8 mouse cellular contexts compared by ENCODE assay signal in the genomic region with DNA sequence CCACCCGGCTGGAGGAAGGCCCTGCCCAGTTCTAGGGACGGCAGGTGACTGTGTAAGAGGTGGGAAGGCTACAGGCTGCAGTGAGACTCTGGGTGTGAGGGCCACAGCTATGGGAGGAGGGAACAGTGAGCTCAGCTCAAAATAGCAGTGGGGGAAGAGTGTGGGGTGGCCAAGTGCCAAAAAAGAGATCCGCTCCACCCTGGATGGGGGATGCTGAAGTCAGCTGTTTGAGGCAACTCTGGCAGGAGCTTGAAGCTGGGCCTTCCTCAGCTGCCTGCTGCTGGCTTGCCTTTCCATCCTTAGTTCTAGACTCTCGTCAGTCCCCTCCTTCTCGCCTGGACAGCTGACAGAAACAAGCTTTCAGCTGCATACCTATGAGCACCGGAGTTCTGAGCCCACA. TPM values are rescaled to one million over a fixed set of nuclear protein-coding genes. Genes with fewer than 3 reads are reported as not detected.
DNase-seq lines count a peak whose midpoint lies in the region; ATAC-seq and TF ChIP-seq lines count a peak whose summit lies in the region.

No protein-coding gene starts in this region.

- H3K9ac ChIP-seq in heart, adult 2 months (ENCODE audit: low read depth, low read length) = no peak overlapping the region
- no peak overlapping the region for H3K9ac ChIP-seq in neural tube, embryonic 15.5 days (replicated peaks)

- no peaks in the 10 kb centered on the region for H3K9me3 ChIP-seq in neural tube, embryonic 15.5 days (replicated peaks)

- H3K4me3 ChIP-seq in heart, adult 2 months = no peak overlapping the region
- H3K4me3 ChIP-seq in neural tube, embryonic 15.5 days (replicated peaks) = no peak overlapping the region

- TF ChIP-seq POLR2A in heart, adult 2 months (IDR thresholded peaks at IDR 0.05; ENCODE audit: insufficient read depth, low read depth, low read length) = no peak; the same call in 1 of the 2 replicates

- 1% methylated on average over 6 of the region's 6 CpGs for WGBS in heart, adult 2 months
- WGBS in neural tube, embryonic 15.5 days = 63% methylated on average over 6 of the region's 6 CpGs

- DNase-seq in adrenal gland, postnatal 36 days = peak; percentile 47 to 60
- no peak for DNase-seq in adrenal gland, postnatal 25 days
- DNase-seq in cerebellum, postnatal 4 days (ENCODE audit: low spot score in 2 of 2) = peak; percentile 36 to 39
- DNase-seq in heart, adult 2 months = peak; percentile 78 to 88
- DNase-seq in kidney, adult 8-10 months = peak; percentile 42 to 45
- DNase-seq in left cerebral cortex, postnatal 36 days (ENCODE audit: low spot score in 2 of 2) = peak; percentile 65 to 73

- H3K36me3 ChIP-seq in heart, adult 2 months (ENCODE audit: control insufficient read depth, insufficient read depth, low read length) = peaks cover 6% of the 10 kb centered on the region; the same call in 1 of the 2 replicates
- H3K36me3 ChIP-seq in neural tube, embryonic 15.5 days = no peaks in the 10 kb centered on the region

- TF ChIP-seq CTCF in heart, adult 2 months (IDR thresholded peaks at IDR 0.05) = no peak

- H3K27ac ChIP-seq in heart, adult 2 months = peak overlapping the region; percentile 71
- H3K27ac ChIP-seq in neural tube, embryonic 15.5 days (replicated peaks) = peak overlapping the region; percentile 45

- peaks cover 49% of the 10 kb centered on the region for H3K4me1 ChIP-seq in heart, adult 2 months (ENCODE audit: control insufficient read depth, insufficient read depth, low read length)
- peaks cover 61% of the 10 kb centered on the region for H3K4me1 ChIP-seq in neural tube, embryonic 15.5 days

- intact Hi-C loops in heart, adult 2 months (cut with DNase I) = no loop called here
- intact Hi-C loops in left cerebral cortex, postnatal 36 days (cut with DNase I) = no loop called here

- peak; percentile 74; the same call in 1 of the 2 replicates for TF ChIP-seq EP300 in heart, adult 2 months (IDR thresholded peaks at IDR 0.05; ENCODE audit: insufficient read depth, low read depth, low read length)

- no peaks in the 10 kb centered on the region for H3K79me2 ChIP-seq in heart, adult 2 months (replicated peaks; ENCODE audit: control insufficient read depth, insufficient read depth, low read length)

- H3K27me3 ChIP-seq in heart, adult 2 months (ENCODE audit: control insufficient read depth, insufficient read depth, low read length) = no peaks in the 10 kb centered on the region
- no peaks in the 10 kb centered on the region for H3K27me3 ChIP-seq in neural tube, embryonic 15.5 days (replicated peaks)

- no peak for ATAC-seq in neural tube, embryonic 15.5 days (ENCODE audit: low FRiP score)
- no peak for ATAC-seq in erythroblast, adult 5-6 weeks (replicated peaks; ENCODE audit: low FRiP score, poor library complexity, severe bottlenecking)

- no peak overlapping the region for H3K4me2 ChIP-seq in neural tube, embryonic 15.5 days

RNA-seq across cellular contexts. Expression of gene Zcchc24, which starts 32.2 kb away (rescaled TPM):
- 10 to 100 TPM; 21.2 to 21.3 TPM for total RNA-seq in adrenal gland, postnatal 36 days (2021)
- total RNA-seq in adrenal gland, postnatal 25 days (2021) = 16.2 and 18.4 TPM in 2 replicates
- total RNA-seq in heart, adult 2 months (2021) = 10 to 100 TPM; 33.5 TPM
- 27.3 and 39.4 TPM in 2 replicates for polyA plus RNA-seq in heart, adult 2 months (2012; rRNA removed)
- 10 to 100 TPM; 49.1 to 49.7 TPM for total RNA-seq in left cerebral cortex, postnatal 36 days (2021)
- polyA plus RNA-seq in neural tube, embryonic 15.5 days (2015; fragmentation: Nextera tagmentation; extraction: Ambion mirVana) = 13.4 and 17.0 TPM in 2 replicates
- 2.7 TPM in 1 of 2 replicates, not detected in the other for total RNA-seq in erythroblast, adult 5-6 weeks (2015; ENCODE audit: low replicate concordance)
- total RNA-seq in erythroblast, adult 5-6 weeks (2017; ENCODE audit: low replicate concordance) = 0.94 and 0.98 TPM in 2 replicates

RNA-seq across cellular contexts. Expression of gene Ppif, which starts 42.6 kb away (rescaled TPM):
- total RNA-seq in adrenal gland, postnatal 36 days (2021) = 10 to 100 TPM; 24.4 to 27.7 TPM
- total RNA-seq in adrenal gland, postnatal 25 days (2021) = 29.4 and 35.9 TPM in 2 replicates
- 100 to 1,000 TPM; 244 to 288 TPM for total RNA-seq in heart, adult 2 months (2021)
- polyA plus RNA-seq in heart, adult 2 months (2012; rRNA removed) = 487 and 529 TPM in 2 replicates
- 10 to 100 TPM; 21.2 to 25.0 TPM for total RNA-seq in left cerebral cortex, postnatal 36 days (2021)
- 38.0 and 42.9 TPM in 2 replicates for polyA plus RNA-seq in neural tube, embryonic 15.5 days (2015; fragmentation: Nextera tagmentation; extraction: Ambion mirVana)
- 11.7 and 16.5 TPM in 2 replicates for total RNA-seq in erythroblast, adult 5-6 weeks (2015; ENCODE audit: low replicate concordance)
- total RNA-seq in erythroblast, adult 5-6 weeks (2017; ENCODE audit: low replicate concordance) = 2.6 and 4.7 TPM in 2 replicates
